Mouse (Mus musculus): Measurements from ENCODE around the gene Kdm8.
A peak's percentile ranks its signal among the peaks of the same experiment; 100 is the strongest.
"Not testable (repeated sequence)": the region's sequence is repeated elsewhere in the genome, so short reads cannot be mapped to it uniquely, and the experiment has no call there.

The Kdm8 gene

GRCm38 (mm10) chr7:125444464-125445401, at the start of gene Kdm8:
TSS of gene Kdm8 (plus strand) at chr7:125444676.
- DNase-seq (ENCODE audit: low spot score) = peak; percentile 92

- DNase-seq (ENCODE audit: low spot score) = no peak
Observed at GRCm38 (mm10) chr7:125398116-125398515, 46.4 kb upstream of the Kdm8 start.

- DNase-seq (ENCODE audit: low spot score) = peak; percentile 27
Observed at GRCm38 (mm10) chr7:125398687-125399086, 45.8 kb upstream of the Kdm8 start.

GRCm38 (mm10) chr7:125407136-125407535, 37.3 kb upstream of the Kdm8 start:
- no peak for DNase-seq (ENCODE audit: low spot score)

- DNase-seq (ENCODE audit: low spot score) = no peak
Observed at GRCm38 (mm10) chr7:125415087-125415486, 29.4 kb upstream of the Kdm8 start.

- DNase-seq (ENCODE audit: low spot score) = no peak
Observed at GRCm38 (mm10) chr7:125415776-125416175, 28.7 kb upstream of the Kdm8 start.

GRCm38 (mm10) chr7:125416762-125417161, 27.7 kb upstream of the Kdm8 start:
- no peak for DNase-seq (ENCODE audit: low spot score)

GRCm38 (mm10) chr7:125418413-125418812, 26.1 kb upstream of the Kdm8 start:
- no peak for DNase-seq (ENCODE audit: low spot score)

- DNase-seq (ENCODE audit: low spot score) = peak; percentile 32
Observed at GRCm38 (mm10) chr7:125420190-125420589, 24.3 kb upstream of the Kdm8 start.

GRCm38 (mm10) chr7:125421911-125422310, 22.6 kb upstream of the Kdm8 start:
- no peak for DNase-seq (ENCODE audit: low spot score)

GRCm38 (mm10) chr7:125423056-125423455, 21.4 kb upstream of the Kdm8 start:
- no peak for DNase-seq (ENCODE audit: low spot score)

- no peak for DNase-seq (ENCODE audit: low spot score)
Observed at GRCm38 (mm10) chr7:125427492-125428090, 16.9 kb upstream of the Kdm8 start.

GRCm38 (mm10) chr7:125428381-125428780, 16.1 kb upstream of the Kdm8 start:
- DNase-seq (ENCODE audit: low spot score) = no peak

- not testable (repeated sequence) for DNase-seq (ENCODE audit: low spot score)
Observed at GRCm38 (mm10) chr7:125428816-125429500, 15.5 kb upstream of the Kdm8 start.

GRCm38 (mm10) chr7:125430170-125430842, 14.2 kb upstream of the Kdm8 start:
- DNase-seq (ENCODE audit: low spot score) = no peak

GRCm38 (mm10) chr7:125433874-125434273, 10.6 kb upstream of the Kdm8 start:
- DNase-seq (ENCODE audit: low spot score) = no peak

GRCm38 (mm10) chr7:125434666-125435290, 9.7 kb upstream of the Kdm8 start:
- DNase-seq (ENCODE audit: low spot score) = no peak

- no peak for DNase-seq (ENCODE audit: low spot score)
Observed at GRCm38 (mm10) chr7:125442323-125442722, 2.2 kb upstream of the Kdm8 start.

- DNase-seq (ENCODE audit: low spot score) = peak; percentile 26
Observed at GRCm38 (mm10) chr7:125444076-125444463, 406 bp upstream of the Kdm8 start.

- DNase-seq (ENCODE audit: low spot score) = no peak
Observed at GRCm38 (mm10) chr7:125450678-125451077, 6.2 kb downstream of the Kdm8 start.

- no peak for DNase-seq (ENCODE audit: low spot score)
Observed at GRCm38 (mm10) chr7:125451078-125451477, 6.6 kb downstream of the Kdm8 start.

- DNase-seq (ENCODE audit: low spot score) = no peak
Observed at GRCm38 (mm10) chr7:125453671-125454070, 9.2 kb downstream of the Kdm8 start.

Measured in layer of hippocampus, adult 11-12 months (tissue).